Mouse (Mus musculus): ENCODE data around the gene Sbf1. TPM values are rescaled to one million over a fixed set of nuclear protein-coding genes. Genes with fewer than 3 reads are reported as not detected.
A peak's percentile ranks its signal among the peaks of the same experiment; 100 is the strongest.

Gene Sbf1
- 100 to 1,000 TPM in 1 of 4 experiments, 10 to 100 TPM in 3; 64.8 to 105 (median 72.5) TPM for total RNA-seq (2022)

DNA sequence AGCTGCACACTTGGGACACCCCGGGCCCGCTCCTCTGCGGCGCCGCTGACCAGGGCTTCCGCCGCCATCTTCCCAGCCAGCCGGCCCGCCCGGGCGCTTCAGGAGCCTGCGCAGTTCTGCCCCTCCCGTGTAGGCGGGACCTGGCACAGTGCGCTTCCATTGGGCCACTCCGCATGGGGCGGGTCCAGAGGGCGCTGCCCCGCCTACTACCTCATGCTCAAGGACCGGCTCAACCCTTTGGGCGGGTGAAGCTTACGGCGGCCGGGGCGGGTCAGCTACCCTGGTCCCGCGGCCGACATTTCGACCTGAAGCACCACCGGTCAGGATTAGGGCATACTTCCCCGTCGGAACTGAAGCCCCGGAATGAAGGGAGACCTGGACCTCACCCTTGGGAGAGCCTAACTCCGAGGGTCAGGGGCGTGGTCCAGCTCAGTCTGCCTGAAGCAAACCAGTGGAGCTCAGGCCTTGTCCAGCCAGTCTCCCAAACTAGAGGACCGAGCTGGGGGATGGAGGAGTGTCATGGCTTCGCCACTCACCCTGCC lies at the start of gene Sbf1:
Sbf1 (minus strand) TSS at position 122 of the 542 bp plus-strand sequence.
- peak; percentile 99 for DNase-seq (ENCODE audit: low spot score in 2 of 2)

DNA sequence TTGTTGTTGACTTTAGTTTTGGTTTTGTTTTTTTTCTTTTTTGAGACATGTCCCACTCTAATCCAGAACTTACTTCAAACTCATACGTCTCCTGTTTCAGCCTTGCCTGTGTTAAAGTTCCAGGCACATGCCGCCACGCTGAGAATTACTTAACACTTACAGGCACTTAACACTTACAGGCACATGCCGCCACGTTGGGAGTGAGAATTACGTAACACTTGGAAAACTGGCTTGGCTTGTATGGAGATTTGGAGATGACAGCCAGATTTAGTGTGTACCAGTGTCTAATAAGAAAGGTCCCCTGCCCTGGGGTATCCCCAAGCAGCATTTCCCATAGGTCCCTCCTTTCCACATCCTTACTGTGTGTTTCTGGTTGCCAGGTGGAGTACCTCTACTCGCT lies 47.9 kb upstream of the Sbf1 start:
- no peak for DNase-seq (ENCODE audit: low spot score in 2 of 2)

DNA sequence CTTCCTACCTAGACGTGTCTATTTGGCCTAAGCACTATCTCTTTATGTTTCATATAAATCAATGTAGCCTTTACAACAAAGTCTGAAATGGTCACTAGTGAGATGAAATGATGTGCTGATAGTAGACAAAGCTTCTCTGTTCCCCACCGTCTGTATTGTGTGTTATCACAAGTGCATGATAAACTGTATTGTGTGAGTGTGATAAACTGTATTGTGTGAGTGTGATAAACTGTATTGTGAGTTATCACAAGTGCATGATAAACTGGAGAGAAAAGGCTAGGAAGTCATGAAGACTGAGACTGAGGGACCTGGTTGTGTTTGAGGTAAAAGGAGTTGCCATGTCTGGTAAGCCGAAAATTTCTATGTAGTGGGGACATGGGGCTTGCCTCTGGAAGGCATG lies 43.7 kb upstream of the Sbf1 start:
- DNase-seq (ENCODE audit: low spot score in 2 of 2) = no peak

DNA sequence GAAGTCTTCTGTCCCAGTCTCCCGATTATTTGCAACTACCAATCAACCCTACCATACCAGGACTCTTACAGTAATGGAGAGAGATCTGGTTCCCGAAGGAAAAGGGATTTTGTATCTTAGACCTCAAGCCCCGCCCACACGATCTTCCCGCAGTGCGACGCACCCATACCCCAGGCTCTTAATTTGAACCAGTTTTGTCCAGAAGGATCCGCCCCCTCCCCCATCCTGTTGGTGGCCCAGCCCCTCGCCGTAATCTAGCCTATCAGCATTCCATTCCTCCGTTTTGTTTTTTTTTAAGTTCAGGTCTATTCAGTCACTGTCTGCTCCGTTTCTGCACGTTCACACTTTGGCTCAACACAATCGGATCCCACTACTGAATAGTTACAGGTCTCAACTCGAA lies 41.3 kb upstream of the Sbf1 start:
- no peak for DNase-seq (ENCODE audit: low spot score in 2 of 2)

DNA sequence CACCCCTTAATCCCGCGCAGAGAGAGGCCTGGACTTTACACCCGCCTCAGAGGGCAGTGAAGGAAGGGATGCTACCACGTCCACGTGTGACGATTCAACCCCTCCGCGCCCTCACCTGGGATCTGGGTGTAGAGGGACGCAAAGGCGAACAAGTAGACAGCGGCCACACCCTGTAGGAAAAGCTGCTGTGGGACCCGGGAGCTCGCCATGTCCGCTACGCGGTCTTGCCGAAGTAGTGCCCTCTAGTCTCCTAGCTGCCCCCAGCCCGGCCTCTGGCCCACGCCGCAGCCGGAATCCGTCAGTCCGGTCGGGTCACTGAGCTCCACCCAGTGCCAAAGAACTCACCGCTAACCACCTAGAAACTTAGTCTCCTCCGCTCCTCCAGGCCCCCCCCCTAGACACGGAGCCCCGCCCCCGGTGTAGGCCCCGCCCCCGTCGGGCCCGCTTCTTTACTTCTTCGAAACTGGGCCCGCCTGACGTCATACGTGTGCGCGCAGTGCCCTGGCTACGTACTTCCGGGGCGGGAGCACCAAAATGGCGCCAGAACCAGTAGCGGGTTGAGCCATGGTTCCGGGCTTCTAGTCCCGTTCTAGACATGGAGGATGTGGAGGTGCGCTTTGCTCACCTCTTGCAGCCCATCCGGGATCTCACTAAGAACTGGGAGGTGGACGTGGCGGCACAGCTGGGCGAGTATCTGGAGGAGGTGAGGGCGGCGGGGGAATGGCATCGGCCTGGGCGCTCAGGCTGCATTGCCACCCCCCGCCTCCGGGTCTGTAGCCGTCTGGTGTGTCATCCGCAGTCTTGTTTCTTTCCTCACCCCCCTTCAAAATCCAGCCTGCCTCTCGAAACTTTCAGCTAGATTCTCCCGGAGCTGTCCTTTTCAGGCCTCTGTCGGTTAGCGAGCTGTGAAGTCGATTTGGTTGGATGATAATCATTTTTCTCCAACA lies 40.4 kb upstream of the Sbf1 start, which contains the start of the genes Lmf2 and Ncaph2:
Lmf2 (minus strand) TSS at position 419 of the 947 bp plus-strand sequence.
Ncaph2 (plus strand) TSS at position 479 of the 947 bp plus-strand sequence.
- DNase-seq (ENCODE audit: low spot score in 2 of 2) = peak; percentile 88 to 90

DNA sequence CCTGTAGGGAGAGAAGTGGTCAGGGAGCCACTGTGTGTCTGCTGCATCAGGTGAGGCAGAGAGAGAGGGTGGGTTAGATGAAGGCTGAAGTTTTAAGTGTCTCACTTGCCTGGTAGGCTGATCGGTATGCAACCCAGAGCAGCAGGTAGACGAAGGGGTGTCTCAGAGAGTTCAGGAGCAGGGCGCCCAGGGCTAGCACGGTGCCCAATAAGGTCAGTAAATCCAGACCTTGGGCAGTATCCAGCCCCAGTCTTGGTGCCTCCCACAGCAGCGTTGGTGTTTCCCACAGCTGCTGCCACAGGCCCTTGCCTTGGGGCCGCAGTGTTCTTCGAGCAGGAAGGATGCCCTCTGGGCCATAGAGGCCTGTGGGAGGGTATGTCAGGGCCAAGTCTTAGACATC lies 39.3 kb upstream of the Sbf1 start:
- no peak for DNase-seq (ENCODE audit: low spot score in 2 of 2)

DNA sequence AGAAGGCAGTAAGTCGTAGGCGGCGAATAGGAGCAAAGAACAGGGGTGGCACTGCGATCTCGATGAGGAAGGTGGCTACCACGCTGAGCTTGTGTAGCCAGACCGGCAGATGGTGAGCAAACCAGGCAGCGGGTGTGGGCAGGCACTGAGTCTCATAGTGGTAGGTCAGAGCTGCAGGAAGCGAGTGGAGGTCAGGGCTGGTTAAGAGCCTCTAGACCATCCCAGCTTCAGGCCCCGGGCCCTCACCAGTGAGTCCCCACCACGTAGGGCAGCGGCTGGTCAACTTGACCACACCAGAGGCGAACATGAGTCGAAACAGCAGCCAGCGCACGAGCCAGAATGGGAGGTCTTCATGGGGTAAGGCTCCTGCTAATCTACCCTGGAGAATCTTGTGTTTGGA lies 38.7 kb upstream of the Sbf1 start:
- no peak for DNase-seq (ENCODE audit: low spot score in 2 of 2)

DNA sequence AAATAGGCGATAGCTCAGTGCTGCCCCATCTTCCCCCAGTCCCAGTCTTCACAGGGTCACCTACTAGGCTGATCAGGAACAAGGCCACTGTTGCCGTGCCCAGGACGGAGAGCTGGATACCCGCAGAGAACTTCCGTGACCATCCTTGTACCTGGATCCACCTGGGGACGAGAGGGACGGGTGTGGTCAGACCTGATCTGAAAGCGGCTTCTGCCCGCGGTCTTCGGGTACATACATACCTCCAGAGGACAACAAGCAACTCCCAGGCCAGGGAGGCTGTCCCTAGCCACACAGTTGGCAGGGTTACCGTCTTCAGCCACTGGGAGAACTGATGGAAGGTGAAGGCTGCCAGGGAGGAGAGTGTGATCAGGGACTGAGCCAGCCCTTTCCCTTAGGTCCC lies 37.7 kb upstream of the Sbf1 start:
- DNase-seq (ENCODE audit: low spot score in 2 of 2) = no peak

DNA sequence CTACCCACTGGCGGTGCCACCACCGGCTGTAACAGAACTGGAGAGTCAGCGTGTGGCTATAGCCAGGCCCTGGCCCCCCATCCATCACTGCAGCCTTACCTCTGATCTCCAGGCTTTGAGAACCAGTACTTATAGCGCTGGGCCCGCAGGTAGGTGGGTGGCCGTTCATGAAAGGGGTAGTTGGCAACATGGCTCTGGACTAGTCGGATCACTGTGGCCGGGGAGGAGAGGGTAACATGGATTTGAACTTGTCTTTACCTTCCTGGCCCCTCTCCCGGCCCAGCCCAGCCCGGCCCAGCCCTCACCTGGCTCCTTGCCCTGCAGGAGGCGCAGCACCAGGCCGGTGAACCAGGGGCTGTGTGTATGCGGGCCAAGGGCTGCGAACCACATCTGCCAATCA lies 36.9 kb upstream of the Sbf1 start:
- DNase-seq (ENCODE audit: low spot score in 2 of 2) = no peak

DNA sequence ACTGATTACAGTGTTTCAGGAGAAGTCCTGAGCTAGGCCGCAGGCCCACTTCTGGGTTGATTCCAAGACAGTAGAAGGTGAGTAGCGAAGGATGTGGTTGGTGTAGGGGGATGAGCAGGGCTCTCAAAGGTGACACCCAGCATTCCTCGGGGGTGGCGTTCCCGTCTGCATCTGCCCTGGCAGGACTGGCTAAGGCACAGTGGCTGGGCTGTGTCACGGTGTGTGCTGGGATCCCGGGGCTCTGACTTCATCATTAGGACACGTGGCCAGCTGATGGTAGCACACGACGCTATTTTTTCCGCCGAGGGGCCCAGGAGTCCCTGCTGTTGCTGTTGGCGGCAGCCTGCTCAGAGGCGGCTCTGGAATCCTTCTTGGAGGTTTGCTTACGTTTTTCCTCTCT lies 36.2 kb upstream of the Sbf1 start:
- no peak for DNase-seq (ENCODE audit: low spot score in 2 of 2)

DNA sequence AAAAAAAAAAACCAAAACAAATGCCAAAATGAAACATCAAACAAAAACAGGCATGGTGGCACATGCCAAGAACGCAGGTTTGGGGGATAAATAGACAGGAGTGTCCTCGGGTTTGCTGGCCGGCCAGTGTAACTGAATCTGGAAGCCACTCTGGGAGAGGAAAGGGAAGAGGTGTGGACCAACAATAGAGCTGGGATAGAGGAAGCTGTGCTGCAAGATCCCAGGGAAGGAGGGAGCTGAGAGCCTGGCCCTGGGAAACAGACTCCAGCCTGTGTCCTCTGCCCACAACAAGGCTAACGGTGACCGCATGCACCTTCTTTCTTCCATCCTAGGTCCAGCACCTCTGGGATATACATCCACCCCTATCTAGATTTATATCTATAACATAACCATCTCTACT lies 35.3 kb upstream of the Sbf1 start:
- DNase-seq (ENCODE audit: low spot score in 2 of 2) = no peak

DNA sequence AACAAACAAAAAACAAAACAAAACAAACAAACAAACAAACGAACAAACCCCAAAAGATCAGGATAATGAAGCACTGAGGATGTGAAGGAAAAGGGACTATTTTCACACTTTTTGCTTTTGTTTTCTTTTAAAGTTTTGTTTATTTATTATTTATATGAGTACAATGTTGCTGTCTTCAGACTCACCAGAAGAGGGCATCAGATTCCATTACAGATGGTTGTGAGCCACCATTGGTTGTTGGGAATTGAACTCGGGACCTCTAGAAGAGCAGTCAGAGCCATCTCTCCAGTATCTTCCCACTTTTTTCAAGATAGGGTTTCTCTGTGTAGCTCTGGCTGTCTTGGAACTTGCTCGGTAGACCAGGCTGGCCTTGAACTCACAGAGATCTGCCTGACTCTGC lies 28.2 kb upstream of the Sbf1 start:
- no peak for DNase-seq (ENCODE audit: low spot score in 2 of 2)

DNA sequence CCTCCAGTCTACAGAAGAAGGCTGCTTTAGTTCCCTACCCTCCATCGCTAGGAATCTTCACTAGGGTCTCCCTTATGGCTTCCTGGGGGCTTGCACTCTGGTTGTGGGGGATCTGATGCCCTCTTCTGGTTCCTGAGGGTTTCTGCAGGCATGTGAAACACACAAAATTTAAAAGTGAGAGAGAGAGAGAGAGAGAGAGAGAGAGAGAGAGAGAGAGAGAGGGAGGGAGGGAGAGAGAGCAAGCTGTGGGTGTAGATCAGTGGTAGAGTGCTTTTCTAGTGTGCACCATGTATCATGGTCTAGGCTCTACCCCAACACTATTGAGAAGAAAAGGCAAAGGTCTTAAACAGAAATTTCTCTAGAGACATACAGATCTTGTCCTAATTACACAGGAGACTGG lies 26.6 kb upstream of the Sbf1 start:
- no peak for DNase-seq (ENCODE audit: low spot score in 2 of 2)

DNA sequence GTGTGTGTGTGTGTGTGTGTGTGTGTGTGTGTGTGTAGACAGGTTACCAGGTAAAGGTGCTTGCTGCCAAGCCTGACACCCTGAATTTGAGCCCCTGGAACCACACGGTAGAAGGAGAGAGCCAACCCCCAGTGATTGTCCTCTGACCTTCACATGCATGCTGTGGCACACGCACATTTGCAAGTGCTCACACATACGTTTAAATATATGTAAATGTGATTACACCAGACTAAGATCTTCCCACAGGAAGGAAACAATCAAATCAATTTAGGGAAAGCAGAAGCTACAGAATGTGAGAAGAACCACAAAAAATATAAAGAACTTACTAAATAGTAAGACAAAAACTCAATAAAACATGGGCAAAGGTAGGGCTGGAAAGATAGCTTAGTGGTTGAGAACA lies 25.0 kb upstream of the Sbf1 start:
- DNase-seq (ENCODE audit: low spot score in 2 of 2) = no peak

DNA sequence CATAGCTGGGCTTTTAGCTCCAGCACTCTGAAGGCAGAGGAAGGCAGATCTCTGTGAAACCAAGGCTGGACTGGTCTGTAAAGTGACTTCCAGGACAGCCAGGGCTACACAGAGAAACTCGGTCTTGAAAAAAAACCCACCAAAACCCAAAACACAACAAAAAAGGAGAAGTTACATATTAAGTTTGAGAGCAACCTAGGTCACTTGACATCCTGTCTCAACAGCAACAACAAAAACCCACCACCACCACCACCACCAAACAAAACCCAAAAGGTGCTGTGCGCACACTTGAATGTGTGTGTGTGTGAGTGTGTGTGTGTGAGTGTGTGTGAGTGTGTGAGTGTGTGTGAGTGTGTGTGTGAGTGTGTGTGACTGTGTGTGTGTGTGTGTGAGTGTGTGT lies 24.6 kb upstream of the Sbf1 start:
- DNase-seq (ENCODE audit: low spot score in 2 of 2) = no peak

DNA sequence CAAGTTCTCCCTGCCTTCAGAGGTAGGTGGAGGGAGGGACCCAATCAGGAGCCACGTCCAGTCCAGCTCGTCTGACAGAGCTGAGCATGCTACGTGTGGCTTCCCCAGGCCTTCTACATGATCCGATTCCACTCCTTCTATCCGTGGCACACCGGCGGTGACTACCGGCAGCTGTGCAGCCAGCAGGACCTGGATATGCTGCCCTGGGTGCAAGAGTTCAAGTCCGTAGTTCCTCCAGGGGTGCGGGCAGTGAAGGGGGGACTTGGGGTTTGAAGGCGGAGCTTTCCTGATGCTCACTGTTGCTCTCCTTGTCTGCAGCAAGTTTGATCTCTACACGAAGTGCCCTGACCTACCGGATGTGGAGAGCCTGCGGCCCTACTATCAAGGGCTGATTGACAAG lies 21.3 kb upstream of the Sbf1 start:
- no peak for DNase-seq (ENCODE audit: low spot score in 2 of 2)

DNA sequence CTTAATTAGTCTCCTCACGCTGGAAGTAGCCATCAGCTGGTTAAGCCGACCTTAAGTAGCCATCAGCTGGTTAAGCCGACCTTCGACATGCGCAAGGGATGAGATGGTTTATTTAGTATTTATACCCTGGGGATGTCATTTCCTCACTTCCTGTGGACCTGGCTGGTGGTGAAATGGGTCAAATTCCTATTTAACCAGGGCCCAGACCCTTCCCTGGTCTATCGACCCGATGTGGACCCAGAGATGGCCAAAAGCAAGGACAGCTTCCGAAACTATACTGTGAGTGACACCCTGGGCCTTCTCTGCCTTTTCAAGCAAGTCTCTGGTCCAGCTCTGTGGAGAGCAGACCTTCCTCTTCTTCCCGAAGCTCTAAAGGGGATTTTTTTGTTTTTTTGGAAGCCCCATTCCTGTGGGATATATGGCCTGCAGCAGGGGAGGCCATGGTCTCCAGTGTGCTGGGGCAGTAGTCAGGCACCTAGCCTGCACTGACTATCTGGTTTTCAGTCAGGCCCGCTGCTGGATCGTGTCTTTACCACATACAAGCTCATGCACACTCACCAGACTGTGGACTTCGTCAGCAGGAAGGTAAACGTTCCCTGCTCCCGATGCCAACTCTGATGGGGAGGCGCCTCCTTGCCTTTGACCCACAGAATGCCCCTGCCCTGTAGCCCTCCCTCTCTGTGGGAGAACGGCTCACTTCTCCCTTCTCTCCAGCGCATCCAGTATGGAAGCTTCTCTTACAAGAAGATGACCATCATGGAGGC lies 19.8 kb upstream of the Sbf1 start:
- no peak for DNase-seq (ENCODE audit: low spot score in 2 of 2)

DNA sequence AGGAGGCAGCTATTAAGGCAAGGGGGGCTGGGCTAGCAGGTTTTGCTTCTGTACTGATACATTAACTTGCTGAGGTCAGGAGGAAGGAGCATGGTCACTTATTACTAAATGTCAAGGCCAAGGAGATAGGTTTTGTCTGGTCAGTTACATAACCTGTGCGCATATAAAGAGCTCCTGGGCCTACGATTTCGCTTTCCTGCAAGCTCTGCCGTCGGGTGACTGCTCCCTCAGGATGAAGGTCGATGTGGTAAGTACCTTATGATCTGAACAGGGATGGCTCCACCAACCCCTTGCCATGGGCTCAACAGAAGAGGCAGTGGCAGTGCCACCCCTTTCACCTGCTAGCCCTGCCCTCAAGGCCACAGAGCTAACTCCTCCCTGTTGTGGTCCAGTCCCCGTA lies 19.2 kb upstream of the Sbf1 start, which contains the start of gene Miox:
Miox (plus strand) TSS at position 128 of the 400 bp plus-strand sequence.
- DNase-seq (ENCODE audit: low spot score in 2 of 2) = no peak

DNA sequence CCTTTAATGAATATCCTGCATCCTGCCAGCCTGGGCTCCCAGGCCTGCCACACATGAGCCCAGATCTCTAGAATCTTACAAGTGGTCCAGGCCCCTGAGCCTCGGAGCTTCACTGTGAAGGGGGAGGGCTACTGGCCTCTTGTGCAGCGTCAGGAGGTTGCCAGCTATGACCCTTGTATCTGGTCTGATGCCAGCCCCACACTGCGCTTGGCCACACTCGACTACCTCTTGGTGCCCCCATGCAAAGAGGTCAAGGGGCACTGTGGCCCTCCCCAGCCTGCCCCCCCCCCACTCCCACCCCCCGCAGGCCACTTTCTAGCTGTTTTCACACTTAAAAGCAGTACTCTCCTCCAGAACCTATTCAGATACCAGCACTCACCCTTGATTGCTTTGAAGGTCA lies 11.3 kb upstream of the Sbf1 start:
- DNase-seq (ENCODE audit: low spot score in 2 of 2) = no peak

DNA sequence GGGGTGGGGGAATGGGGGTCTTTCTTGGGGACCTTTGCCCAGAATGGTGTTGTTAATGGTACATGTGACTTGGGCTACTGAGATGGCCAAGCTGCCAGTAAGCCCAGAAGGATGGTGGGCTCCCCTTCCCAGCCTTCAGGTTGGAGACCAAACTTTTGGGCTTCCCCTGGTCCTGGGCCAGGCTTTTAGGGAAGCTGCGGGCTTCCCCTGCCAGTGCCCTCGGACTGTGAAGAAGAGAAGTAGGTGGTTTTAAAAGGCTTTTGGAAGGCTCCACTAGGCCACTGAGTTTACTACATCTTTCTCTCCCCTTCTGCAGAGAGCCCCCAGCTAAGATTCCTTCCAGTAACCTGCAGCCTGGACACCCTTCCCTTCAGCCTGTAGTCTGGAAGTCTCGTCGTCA lies 8.5 kb upstream of the Sbf1 start:
- no peak for DNase-seq (ENCODE audit: low spot score in 2 of 2)

DNA sequence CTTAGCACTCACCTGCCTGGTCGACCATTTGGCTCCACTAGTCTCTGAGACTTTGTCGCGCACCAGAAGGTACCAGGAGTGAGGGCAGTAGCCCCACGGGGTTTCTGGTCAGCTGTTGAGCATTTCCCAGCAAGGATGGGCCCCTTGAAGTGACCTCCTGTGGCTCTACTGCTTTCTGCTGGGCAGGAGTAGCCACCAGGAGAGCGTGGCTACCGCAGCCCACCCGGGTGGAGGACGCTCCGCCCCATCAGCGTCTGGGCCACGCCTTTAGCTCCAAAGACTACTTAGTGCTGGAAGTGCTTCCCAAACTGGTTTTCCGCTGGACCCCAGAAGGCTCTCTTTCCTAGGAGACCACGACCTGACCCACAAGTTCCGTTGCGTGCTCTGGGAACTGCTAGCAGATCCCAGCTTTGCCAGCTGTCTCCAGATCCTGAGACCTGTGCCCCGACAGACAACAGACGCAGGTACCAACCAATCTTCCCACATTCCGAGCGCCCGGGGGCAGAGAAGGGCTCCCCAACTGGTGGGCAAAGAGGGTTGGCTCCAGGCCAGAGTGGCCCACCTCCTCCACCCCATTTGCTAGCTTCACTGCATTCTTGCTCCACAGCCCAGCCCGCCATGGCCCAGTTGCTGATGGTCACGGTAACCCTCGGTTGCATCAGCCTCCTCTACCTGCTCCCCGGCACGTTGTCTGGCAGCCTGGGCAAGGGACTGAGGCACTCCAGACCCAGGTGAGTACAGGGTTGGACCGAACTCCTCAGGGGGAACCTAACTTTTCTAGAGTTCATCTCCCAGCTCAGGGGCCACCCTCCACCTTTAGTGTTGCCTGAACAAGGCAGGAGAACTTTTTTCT lies 7.8 kb upstream of the Sbf1 start, which contains the start of gene Adm2:
Adm2 (plus strand) TSS at position 51 of the 853 bp plus-strand sequence.
- no peak for DNase-seq (ENCODE audit: low spot score in 2 of 2)

Measured in gastrocnemius, adult 8-10 months (tissue).